Mouse (Mus musculus): ENCODE data around the gene Ip6k1.

GRCm38 (mm10) chr9:108051184-108051930 is 49.1 kb downstream of the Ip6k1 start:
- TF ChIP-seq CTCF (IDR thresholded peaks at IDR 0.05; ENCODE audit: control insufficient read depth, insufficient read depth, insufficient read length) (no peak), USF1 (IDR thresholded peaks at IDR 0.05; ENCODE audit: low read depth) (no peak), CEBPB (IDR thresholded peaks at IDR 0.05; ENCODE audit: low read depth) (no peak), MYOD1 (IDR thresholded peaks at IDR 0.05; ENCODE audit: control insufficient read depth, insufficient read length, low read depth) (no peak)

Measured in C2C12 (cell line).